ENCODE assay signal across 8 mouse cellular contexts in genomic region chr15:101141061-101141541, GRCm38 (mm10). TPM values are rescaled to one million over a fixed set of nuclear protein-coding genes. Genes with fewer than 3 reads are reported as not detected.
A peak's percentile ranks its signal among the peaks of the same experiment; 100 is the strongest.
DNase-seq lines count a peak whose midpoint lies in the region; ATAC-seq and TF ChIP-seq lines count a peak whose summit lies in the region.
"Had no signal": no experiment of that assay in that cellular context is flagged by ENCODE, and none has a peak within 500 bp of the region (broad histone marks: within the 10 kb centered on the region; RNA-seq: fewer than 3 reads in every experiment).

No protein-coding gene starts in this region.

- no peak for TF ChIP-seq CTCF in gastrocnemius, adult 2 months (IDR thresholded peaks at IDR 0.05)
- TF ChIP-seq CTCF in lung, embryonic 14.5 days (IDR thresholded peaks at IDR 0.05; ENCODE audit: low read depth): no peak

- peaks cover 34% of the 10 kb centered on the region for H3K4me1 ChIP-seq in lung, embryonic 14.5 days (ENCODE audit: insufficient read depth)

- peak; percentile 17 for ATAC-seq in CD4-positive, CD25-positive, alpha-beta regulatory T cell, adult 4 months
- peak; percentile 73 for ATAC-seq in lung, embryonic 14.5 days (ENCODE audit: insufficient read depth)

- H3K27ac ChIP-seq in gastrocnemius, adult 2 months: peak overlapping the region; percentile 89
- H3K27ac ChIP-seq in lung, embryonic 14.5 days (ENCODE audit: low read depth): peak overlapping the region; percentile 52; the same call in 1 of the 2 replicates

- no peak overlapping the region for H3K9ac ChIP-seq in lung, embryonic 14.5 days

- WGBS in lung, embryonic 14.5 days: 3% methylated on average over 14 of the region's 14 CpGs

- no peaks in the 10 kb centered on the region for H3K9me3 ChIP-seq in lung, embryonic 14.5 days (ENCODE audit: low read depth, low read length)

- intact Hi-C loops in gastrocnemius, adult 2 months (cut with DNase I): no loop called here
- intact Hi-C loops in left cerebral cortex, postnatal 14 days (cut with DNase I): no loop called here

- H3K4me2 ChIP-seq in lung, embryonic 14.5 days: peak overlapping the region; percentile 31; the same call in 1 of the 2 replicates

- H3K36me3 ChIP-seq in lung, embryonic 14.5 days (ENCODE audit: insufficient read depth): peaks cover 16% of the 10 kb centered on the region; the same call in 1 of the 2 replicates

- peak overlapping the region; percentile 72 for H3K4me3 ChIP-seq in gastrocnemius, adult 2 months
- no peak overlapping the region for H3K4me3 ChIP-seq in lung, embryonic 14.5 days (ENCODE audit: low read depth, low read length)

- no peaks in the 10 kb centered on the region for H3K27me3 ChIP-seq in lung, embryonic 14.5 days (ENCODE audit: insufficient read depth, low read length)

- DNase-seq in ZHBTc4 (ENCODE audit: low read depth, low spot score): peak; percentile 78
- peak; percentile 84 for DNase-seq in gastrocnemius, adult 2 months
- peak; percentile 58 for DNase-seq in kidney, adult 11 months
- peak; percentile 66 for DNase-seq in lung, embryonic 14.5 days
- peak; percentile 49 for DNase-seq in thymus, postnatal 0 days (ENCODE audit: low spot score)
- DNase-seq in left cerebral cortex, postnatal 14 days (ENCODE audit: low spot score in 2 of 2): no peak

RNA-seq across cellular contexts. Expression of gene Acvrl1, which starts 12.8 kb away (rescaled TPM):
- polyA plus RNA-seq in CD4-positive, CD25-positive, alpha-beta regulatory T cell, adult 4 months (2017; shearing (Covaris generic)): 1 to 10 TPM; 3.8 to 5.2 TPM
- 10 to 100 TPM; 10.2 to 14.5 TPM for total RNA-seq in gastrocnemius, adult 2 months (2021)
- 34.4 and 39.0 TPM in 2 replicates for polyA plus RNA-seq in lung, embryonic 14.5 days (2014; fragmentation: Nextera tagmentation; extraction: Ambion mirVana)
- polyA plus RNA-seq in thymus, postnatal 0 days (2015; fragmentation: Nextera tagmentation; extraction: Ambion mirVana): 5.8 and 6.5 TPM in 2 replicates
- total RNA-seq in left cerebral cortex, postnatal 14 days (2021): 10 to 100 TPM; 12.9 to 17.1 TPM

RNA-seq across cellular contexts. Expression of gene Ankrd33, which starts 25.5 kb away (rescaled TPM):
- polyA plus RNA-seq in CD4-positive, CD25-positive, alpha-beta regulatory T cell, adult 4 months (2017; shearing (Covaris generic)): not detected
- not detected for total RNA-seq in gastrocnemius, adult 2 months (2021)
- not detected in 2 replicates for polyA plus RNA-seq in lung, embryonic 14.5 days (2014; fragmentation: Nextera tagmentation; extraction: Ambion mirVana)
- polyA plus RNA-seq in thymus, postnatal 0 days (2015; fragmentation: Nextera tagmentation; extraction: Ambion mirVana): not detected in 2 replicates
- under 1 TPM in 1 of 2 experiments, not detected in 1; 0.21 TPM for total RNA-seq in left cerebral cortex, postnatal 14 days (2021)
- total RNA-seq: gastrocnemius, adult 8-10 months had no signal

RNA-seq across cellular contexts. Expression of gene Acvr1b, which starts 32.8 kb away (rescaled TPM):
- polyA plus RNA-seq in CD4-positive, CD25-positive, alpha-beta regulatory T cell, adult 4 months (2017; shearing (Covaris generic)): 1 to 10 TPM; 4.0 to 5.4 TPM
- 10 to 100 TPM; 26.9 to 30.8 TPM for total RNA-seq in gastrocnemius, adult 2 months (2021)
- 6.3 and 6.4 TPM in 2 replicates for polyA plus RNA-seq in lung, embryonic 14.5 days (2014; fragmentation: Nextera tagmentation; extraction: Ambion mirVana)
- 3.9 and 4.6 TPM in 2 replicates for polyA plus RNA-seq in thymus, postnatal 0 days (2015; fragmentation: Nextera tagmentation; extraction: Ambion mirVana)
- 100 to 1,000 TPM; 112 to 121 TPM for total RNA-seq in left cerebral cortex, postnatal 14 days (2021)

Comparison
In these comparisons a context has a peak if more than half of its experiments do, and no peak if none do; other contexts are left out.
1. DNase-seq: peak in ZHBTc4 (single experiment), gastrocnemius, adult 2 months (single experiment), kidney, adult 11 months (single experiment), lung, embryonic 14.5 days (single experiment) and thymus, postnatal 0 days (single experiment); none in left cerebral cortex, postnatal 14 days (0 of 2).